Mouse (Mus musculus): Measurements from ENCODE around the gene Rps6ka2.
"Not testable (repeated sequence)": the region's sequence is repeated elsewhere in the genome, so short reads cannot be mapped to it uniquely, and the experiment has no call there.

Rps6ka2 gene

DNA sequence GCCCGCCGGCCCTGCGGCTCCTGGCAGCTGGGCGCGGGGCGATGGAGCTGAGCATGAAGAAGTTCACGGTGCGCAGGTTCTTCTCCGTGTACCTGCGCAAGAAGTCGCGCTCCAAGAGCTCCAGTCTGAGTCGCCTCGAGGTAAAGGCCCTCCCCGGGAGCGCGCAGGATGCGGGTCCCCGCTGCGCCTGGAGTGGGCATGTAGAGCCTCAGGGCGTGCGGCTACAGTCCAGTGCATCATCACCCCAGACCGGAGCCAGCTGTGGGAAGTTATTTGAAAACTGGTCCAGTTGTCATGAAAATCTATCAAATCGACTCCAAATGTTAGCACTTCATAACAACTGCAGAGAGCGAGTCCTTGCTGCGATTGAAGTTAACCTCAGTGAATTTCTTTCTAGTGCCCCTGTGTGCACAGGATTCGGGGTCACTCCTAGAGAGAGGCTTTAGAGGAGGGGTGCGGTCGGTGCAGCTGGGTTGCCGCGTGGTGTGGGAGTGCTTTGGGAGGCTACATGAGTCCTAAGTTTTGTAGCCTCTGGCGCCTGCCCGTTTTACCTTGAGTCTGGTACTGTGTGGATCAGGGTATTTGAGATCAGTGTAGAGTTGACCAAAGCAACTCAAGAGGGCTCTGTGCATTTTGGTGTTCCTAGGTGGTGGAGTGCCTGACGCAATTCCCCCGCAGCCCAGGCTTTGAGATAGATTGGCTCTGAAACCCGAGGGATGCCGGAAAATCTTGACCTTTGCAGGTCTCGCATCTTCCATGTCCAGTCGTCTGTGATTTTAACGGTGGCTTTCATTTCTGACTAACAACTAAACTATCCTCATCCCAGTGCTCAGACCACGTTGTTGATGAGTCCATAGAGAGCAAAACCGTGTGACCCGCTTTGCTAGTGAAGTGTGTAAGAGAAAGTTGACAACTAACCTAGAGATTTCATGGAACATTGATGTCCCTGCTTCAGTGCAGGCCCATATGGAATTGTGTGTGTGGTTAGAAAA, 685 bp downstream of the Rps6ka2 start:
- no peak for DNase-seq (ENCODE audit: low spot score in 2 of 2)

DNA sequence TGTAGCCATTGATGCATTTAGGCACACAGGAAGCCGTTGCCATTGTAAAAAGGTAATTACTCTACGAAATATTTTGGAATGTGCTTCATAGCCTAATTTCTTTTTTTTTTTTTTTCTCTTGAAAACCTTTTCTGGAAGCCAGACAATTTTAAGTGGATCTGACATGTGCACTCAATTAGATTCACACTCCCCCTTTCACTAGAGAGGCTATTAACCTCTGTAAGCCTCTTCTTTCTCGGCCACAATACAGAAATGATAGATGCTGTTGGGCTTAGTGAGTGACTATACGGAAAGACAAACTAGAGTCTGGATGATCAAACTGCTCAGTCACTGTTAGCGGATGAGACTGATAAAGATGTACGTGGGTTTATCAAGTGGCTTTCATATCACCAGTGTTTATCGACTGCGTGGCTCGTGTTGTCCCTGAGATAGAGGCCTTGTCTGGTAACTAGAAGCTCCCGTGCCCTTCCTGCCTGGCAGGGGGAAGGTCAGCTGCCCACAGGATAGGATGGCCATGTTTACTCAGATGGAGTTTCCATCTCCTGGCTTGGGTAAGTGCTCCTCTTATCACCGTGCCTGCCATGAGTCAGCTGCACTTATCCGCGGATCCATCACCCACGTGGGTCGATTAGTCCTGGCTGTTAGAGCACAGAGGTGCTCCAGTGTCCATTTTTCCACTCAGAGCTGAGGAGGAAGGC, 3.6 kb downstream of the Rps6ka2 start:
- no peak for DNase-seq (ENCODE audit: low spot score in 2 of 2)

DNA sequence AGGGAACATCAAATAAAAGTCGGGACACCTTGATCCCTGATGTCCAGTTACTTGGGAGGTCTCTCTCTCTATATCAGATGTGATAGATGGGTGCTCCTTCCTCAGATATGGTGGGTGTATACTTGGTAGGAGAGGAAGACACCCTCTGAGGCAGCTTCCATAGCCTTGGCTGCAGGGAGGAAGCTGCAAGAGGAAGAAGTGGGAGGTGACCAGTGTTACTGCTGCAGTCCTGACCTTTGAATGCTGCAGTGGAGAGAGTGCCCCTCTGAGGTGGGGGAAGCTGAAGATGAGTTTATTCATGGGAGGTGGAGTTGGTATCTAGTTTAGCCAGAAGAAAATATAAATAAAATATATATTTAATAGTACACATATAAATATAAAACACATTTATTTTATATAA, 5.4 kb downstream of the Rps6ka2 start:
- DNase-seq (ENCODE audit: low spot score in 2 of 2), result no peak

DNA sequence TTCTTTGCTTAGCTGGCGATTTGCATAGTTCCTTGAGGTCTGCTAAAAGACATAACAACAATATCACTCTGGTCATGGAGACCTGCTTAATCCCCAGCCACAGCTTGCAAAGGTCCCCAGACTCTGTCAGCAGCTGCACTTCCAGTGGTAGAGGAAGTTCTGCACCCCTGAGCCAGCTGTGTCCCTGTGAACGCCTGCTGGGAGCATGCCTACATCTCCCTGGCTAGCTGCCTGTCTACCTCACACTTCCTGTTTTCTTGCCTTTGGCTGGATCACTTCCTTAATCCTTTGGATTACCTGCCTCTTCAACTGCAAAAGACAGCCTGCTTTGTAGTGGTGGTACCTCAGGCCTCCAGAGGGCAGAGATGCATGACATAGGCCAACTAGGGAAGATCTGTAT, 6.5 kb downstream of the Rps6ka2 start:
- no peak for DNase-seq (ENCODE audit: low spot score in 2 of 2)

DNA sequence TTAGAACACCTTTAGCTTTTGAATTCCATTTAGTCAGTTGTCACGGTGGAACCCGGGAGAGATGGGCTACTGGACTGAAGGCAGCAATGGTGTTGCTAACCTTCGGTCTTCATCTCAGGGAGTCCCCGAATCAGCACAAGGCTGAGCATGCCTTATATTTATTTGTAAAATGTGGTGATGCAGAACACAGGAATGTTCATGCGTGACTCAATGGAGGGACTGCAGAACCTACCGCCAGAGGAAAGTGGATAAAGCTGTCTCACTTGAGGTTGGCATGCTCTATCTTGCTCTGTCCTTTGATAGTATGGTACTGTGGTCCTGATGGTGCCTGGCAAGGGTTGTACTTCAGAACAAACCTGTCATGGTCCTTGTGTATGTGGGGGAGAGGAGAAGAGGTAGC, 8.3 kb downstream of the Rps6ka2 start:
- DNase-seq (ENCODE audit: low spot score in 2 of 2), result no peak

DNA sequence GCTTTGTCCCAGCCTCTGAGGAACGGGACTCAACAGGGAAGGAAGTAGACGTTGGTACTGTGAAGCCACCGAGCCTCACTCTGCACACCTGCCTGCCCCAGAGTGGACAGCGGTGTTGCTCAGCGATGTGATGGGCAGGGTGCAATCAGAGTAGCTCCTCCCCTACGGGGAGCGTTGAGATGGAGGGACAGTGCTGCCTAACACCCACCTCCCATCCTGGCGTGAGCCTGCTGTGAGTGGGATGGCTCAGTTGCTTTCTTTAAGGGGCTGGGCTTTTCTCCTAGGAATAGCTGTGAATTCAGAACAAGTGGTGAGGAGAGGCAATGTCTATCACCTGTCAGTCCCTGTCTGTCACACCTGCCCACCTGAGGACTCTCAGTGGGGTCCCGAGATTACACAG, 12.3 kb downstream of the Rps6ka2 start:
- DNase-seq (ENCODE audit: low spot score in 2 of 2), result no peak

DNA sequence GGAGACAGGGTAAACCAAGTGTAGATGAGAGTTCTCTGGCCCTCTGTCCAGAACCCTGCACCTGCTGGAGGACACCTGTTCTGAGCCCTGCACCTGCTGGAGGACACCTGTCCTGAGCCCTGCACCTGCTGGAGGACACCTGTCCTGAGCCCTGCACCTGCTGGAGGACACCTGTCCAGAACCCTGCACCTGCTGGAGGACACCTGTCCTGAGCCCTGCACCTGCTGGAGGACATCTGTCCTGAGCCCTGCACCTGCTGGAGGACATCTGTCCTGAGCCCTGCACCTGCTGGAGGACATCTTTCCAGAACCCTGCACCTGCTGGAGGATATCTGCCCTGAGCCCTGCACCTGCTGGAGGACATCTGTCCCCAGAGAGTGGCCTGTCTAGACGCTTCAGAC, 17.1 kb downstream of the Rps6ka2 start:
- not testable (repeated sequence) for DNase-seq (ENCODE audit: low spot score in 2 of 2)

DNA sequence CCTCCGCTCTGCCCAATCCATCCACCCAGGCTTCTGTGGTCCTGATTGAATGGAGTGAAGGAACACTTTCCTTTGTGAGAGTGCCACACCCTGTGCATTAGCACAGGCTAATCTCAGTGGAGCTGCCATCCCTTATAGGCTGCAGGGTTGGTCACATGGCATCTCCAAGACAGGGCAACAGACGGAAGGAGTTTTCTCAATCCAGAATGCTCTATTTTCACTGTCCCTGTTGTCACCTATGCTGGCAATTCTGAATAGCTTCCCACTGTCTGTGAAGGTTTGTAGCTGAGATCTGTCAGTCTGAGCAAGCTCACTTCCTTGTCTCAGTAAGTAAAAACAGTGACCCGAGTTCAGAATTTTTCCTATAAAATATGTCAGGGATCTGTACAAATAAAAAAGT, 19.5 kb downstream of the Rps6ka2 start:
- no peak for DNase-seq (ENCODE audit: low spot score in 2 of 2)

DNA sequence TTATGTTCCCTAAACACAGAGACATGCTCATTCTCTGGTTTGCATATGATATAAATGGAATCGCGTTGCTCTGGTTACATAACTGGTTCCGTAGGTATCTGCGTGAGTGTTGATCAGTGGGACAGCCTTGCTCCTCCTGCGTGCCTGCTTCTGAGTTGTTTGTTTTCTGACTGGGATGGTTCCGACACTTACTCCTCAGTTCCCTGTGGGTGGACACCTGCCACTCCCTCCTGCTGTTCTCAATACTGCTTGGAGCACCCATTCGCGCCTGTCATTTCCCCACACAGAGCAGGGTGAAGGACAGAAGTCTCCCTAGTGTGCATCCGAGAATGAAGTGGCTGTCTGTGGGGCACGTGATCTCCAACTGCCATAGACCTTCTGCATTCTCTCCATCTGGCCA, 20.1 kb downstream of the Rps6ka2 start:
- no peak for DNase-seq (ENCODE audit: low spot score in 2 of 2)

DNA sequence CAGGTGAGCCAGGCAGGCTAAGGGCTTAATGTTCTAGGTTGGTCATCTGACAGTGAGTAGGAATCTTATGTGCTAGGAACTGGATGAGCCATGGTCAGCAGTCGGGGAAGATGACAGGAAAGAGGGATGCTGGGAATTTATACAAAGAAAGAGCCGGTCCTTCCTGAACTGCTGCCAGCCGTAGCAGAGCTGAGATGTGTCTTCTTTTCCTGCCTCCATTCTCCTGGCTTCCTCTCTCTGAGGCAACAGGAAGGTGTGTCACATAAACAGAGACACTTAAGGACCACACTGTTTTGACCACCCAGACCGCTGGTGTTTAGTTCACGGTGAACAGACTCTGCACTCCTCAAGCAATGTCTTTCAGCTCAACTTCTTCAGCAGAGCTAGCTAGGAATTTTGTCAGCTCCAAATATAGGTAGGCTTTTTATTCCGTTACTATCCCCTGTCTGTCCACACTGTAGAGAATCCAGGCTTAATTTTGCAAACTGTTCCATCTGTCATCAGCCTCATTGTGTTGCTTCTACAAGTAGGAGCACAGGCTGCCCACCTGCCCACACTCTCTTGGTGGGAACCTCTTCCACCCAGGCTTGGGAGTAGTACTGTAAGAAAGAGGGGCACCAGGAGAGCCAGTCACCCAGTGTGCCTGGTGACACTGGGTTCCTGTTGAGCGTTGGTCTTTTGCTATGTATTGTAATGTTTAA, 24.4 kb downstream of the Rps6ka2 start:
- no peak for DNase-seq (ENCODE audit: low spot score in 2 of 2)

DNA sequence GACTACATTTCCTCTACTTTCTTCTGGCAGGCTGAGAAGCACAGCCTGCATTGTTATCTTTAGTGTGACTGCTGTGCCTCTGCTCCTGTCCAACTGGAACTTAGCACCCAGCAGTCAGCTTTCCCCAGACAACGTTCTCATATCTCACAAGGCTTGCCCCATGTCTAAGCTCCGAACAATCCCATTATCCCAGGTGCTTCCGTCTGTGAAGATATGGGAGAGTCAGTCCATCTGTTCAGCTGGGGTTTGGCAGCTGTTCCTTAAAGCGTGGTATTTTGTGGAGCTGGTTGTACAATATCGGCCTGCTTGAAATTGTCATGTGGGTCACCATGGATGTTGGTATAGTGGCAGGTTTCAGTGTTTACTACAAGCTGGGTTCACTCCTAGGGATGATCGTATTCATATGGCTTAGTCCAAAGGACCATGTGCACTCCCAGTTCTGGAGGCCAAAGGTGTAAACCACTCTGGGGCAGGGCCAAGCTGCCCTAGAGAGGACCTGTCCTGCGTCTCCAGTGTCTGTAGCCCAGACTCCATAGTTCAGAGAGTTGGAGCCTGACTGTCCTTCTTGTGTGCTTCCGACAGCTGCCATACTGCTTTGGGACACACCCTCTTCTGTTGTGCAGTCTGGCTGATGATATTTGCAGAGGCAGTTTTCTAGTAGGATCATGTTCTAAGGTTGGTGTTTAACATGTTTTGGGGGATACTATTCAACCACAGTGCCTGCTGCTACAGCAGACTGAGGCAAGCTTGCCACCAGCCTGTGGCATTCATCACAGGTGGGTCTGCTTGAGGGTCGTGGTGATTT, 27.4 kb downstream of the Rps6ka2 start:
- DNase-seq (ENCODE audit: low spot score in 2 of 2), result no peak

DNA sequence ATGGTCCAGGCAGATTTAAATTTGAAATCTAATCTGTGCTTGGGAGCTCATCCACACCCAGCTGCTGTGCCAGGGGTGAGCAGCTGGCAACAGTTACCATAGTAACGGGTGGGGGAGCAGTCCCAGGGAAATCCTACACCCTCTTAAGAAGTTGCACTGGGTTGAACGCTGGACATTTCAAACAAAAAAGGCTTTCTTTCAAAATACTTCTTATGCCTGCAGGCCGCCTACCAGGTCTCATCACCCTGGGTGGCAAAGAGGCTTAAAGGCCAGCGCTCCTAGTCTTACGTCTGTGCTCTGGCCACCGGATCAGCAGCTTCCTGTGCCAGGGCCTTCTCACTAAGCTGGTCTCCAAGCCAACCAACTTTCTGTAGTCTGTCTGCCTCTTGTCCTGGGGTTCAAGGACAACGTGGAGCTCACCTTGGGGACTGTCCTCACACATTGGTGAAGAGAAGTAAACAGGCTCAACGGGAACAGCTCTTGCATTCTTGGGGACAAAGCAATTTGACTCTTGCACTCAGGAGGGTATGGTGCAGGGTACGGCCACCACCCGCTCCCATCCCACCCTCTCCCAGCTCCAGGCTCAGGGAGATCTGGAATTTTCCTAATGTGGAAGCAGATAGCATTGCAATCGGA, 35.0 kb downstream of the Rps6ka2 start:
- DNase-seq (ENCODE audit: low spot score in 2 of 2), result no peak

DNA sequence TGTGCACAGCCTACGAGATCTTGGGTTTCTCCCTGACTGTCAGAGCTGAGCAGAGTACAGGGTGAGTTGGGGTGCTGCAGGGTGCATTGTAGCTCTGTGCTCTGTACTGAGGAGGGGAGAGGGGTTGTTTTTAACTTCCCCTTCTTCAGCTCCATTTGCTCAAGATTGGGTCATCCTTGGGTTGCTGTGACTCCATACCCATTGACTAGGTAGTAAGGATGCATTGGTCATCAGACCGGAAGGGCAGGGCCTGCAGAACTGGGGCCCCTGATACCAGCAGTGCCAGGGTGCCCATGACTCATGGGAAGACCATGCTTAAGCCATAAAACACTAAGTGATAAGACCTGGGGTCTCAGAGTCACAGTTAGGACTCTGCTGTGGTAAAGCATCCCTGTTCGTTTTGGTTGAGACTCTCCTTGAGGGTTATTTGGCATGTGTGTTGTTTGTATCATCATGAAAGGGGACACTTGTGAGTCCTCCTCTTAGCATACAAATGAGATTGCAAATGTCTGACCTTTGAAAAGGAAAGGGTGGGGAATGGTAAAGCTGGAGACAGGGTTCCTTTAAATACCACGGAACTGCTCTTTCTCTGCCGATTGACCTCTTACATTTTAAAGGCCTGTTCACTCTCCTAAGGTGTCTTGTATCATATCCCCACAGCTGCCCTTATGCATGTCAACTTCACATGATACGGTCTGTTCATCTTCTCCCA, 36.7 kb downstream of the Rps6ka2 start:
- DNase-seq (ENCODE audit: low spot score in 2 of 2), result no peak

DNA sequence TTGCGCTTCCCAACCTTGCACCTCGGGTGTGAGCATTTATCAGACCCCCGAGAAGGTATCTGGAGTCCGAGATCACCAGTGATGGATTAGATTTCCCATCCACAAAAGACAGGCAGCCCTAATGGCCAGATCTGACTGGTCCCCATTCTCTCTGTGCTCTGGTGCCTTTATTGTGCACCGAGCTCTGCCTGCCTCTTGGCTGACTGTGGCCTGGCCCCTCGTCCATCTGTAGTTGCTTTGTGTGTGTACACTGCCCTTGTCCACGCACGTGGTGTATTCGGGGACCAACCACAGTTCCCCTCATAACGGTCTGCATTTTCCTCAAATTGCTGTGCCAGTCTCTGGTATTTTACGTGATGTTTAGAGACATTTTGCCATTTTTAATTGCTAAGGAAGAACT, 40.7 kb downstream of the Rps6ka2 start:
- DNase-seq (ENCODE audit: low spot score in 2 of 2), result no peak

DNA sequence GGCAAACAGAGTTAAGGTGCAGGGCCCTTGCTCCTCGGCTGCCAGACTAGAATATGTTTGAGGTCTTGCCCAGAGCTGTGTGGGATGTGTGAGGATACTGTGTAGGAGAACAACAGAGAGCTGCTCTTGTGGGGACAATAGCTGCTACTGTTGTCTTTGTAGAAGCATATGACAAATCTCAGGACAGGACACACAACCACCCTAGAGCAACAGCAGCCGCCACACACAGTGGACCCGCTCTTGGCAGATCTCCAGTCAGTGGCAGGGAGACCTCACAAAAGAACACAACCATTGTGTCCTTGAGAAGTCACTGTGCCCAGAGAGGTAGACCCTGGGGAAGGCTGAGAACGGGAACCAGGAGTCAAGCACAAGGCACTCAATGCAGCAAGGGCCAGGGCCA, 42.0 kb downstream of the Rps6ka2 start:
- no peak for DNase-seq (ENCODE audit: low spot score in 2 of 2)

DNA sequence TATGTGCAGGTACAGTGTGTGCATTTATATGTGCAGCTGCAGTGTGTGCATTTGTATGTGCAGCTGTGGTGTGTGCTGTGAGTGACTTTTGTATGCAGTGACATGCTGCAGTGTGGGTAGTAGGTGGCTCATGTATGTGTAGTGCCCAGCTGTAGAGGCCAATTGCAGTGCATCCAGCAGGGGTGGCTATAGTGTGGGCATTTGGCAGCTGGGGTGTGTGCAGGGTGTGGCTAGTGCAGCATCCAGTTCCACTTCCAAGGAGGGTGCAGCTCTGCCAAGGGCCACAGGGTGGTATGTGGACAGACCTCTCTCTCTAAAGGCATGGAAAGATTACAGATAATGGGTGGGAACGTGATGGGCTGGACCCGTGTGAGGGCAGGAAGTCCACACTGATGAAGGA, 43.3 kb downstream of the Rps6ka2 start:
- no peak for DNase-seq (ENCODE audit: low spot score in 2 of 2)

DNA sequence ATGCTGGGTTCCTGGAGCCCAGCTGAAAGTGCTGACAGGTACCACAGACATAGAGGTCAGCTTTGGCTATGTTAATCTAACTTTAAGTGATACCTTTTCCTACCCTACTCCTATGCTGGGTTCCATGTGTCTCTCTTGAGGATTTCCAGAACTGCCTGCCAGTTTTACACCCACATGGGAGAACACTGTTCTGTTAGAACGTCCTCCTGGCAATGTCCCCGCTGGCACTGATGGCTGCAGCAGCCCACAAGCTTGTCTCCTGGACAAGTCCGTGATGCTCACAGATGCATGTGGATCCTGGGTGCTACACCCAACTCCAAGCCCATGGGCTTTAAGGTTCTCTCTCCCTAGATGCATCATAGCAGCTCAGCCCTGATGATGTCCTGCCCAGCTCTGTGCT, 44.1 kb downstream of the Rps6ka2 start:
- DNase-seq (ENCODE audit: low spot score in 2 of 2), result no peak

DNA sequence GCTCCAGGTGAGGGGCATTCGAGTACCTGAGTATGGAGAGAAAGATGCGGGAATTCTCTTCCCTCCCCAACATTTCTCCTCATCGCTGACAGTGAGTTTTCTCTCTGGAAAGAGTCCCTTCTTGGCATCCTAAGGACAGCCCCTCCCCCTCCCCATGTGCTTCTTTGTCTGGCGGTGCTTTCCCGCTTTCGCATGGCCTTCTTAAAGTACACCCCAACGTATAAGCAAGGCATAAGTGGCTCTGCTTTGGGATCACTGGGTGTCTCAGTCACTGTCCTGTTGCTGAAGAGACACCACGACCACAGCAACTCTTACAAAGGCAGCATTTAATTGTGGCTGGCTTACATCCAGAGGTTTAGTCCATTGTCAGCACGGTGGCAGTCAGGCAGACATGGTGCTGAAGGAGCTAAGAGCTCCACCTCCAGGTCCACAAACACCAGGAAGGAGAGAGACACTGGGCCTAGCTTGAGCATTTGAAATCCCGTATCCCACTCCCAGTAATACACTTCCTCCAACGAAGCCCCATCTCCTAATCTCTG, 47.9 kb downstream of the Rps6ka2 start:
- DNase-seq (ENCODE audit: low spot score in 2 of 2), result no peak

DNA sequence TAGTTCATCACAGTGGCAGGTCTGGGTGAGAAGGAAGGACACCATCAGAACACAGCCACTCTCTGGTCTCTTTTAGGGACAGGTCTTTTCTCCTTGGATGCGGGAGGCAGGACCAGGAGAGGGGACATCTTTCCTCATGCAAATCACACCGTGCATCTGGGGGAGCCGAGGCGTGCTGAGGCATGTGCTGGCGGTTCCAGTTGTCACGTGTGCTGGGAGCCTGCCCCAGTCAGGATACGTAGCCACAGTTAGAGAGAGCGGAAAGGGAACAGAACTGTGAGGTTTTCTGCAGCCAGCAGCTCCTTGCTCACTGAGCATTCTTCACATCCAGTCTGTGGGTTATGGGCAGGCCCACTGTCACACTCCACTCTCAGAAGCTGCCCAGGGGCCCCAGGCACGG, 48.5 kb downstream of the Rps6ka2 start:
- no peak for DNase-seq (ENCODE audit: low spot score in 2 of 2)

DNA sequence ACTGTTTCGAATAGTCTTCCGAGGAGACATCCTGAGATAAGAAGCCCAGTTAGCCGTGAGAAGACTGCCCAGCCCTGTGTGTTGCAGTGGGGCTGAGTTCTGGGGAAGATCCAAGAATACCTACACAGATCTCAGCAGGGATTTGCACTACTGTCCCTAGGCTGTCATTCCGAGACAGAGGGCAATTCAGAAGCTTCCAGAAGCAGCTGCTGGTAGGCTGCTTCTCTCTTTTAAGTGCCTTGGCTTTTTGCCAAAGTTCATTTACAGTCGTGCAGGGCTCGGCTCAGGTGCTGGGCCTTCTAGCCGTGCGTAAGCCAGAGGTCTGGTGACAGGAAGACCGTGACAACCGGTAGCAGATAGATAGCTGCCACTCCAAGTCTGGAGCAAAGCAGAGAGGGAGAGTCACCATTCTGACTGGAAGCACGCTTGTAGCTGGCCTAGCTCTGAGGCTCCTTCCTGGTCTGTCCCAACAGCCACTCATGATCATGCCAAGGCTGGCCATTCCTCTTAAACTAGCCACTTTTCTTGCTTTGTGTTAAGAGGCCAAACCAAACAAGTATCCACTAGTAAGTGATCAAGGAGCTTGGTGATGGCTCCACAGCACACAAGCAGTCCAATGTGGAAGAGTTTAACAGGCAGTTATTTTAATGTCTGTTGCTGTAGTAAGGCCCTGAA, 49.3 kb downstream of the Rps6ka2 start:
- no peak for DNase-seq (ENCODE audit: low spot score in 2 of 2)
